Mouse (Mus musculus) midbrain, embryonic 12.5 days (tissue): ENCODE results near the gene Gm48552. TPM values are rescaled to one million over a fixed set of nuclear protein-coding genes. Genes with fewer than 3 reads are reported as not detected.

Experiments used
- ATAC-seq: fragments of 200-750 bp; cut with Nextera tagmentation; 2 replicates; pipeline ENCODE4 v1.8.0; 2017; ENCODE audit warnings: low read depth, moderate TSS enrichment, moderate library complexity; ENCODE audit not compliant: low FRiP score
- H3K27ac ChIP-seq: fragments of 300-500 bp; sonication (generic); replicated peaks from 2 replicates; pipeline ENCODE4 v1.5.1; 2016; ENCODE audit warnings: mild to moderate bottlenecking
- H3K27me3 ChIP-seq: fragments of 300-500 bp; sonication (generic); 2 replicates; pipeline ENCODE4 v1.6.1; 2016; ENCODE audit warnings: mild to moderate bottlenecking
- H3K36me3 ChIP-seq: fragments of 300-500 bp; sonication (generic); 2 replicates; pipeline ENCODE4 v1.6.1; 2016
- H3K4me1 ChIP-seq: fragments of 300-500 bp; sonication (generic); 2 replicates; pipeline ENCODE4 v1.6.1; 2016
- H3K4me2 ChIP-seq: fragments of 300-500 bp; sonication (generic); replicated peaks from 2 replicates; pipeline ENCODE4 v1.6.1; 2016; ENCODE audit warnings: mild to moderate bottlenecking, moderate library complexity
- H3K4me3 ChIP-seq: fragments of 300-500 bp; sonication (generic); 2 replicates; pipeline ENCODE4 v1.5.1; 2016; ENCODE audit warnings: mild to moderate bottlenecking
- H3K9ac ChIP-seq: fragments of 300-500 bp; sonication (generic); replicated peaks from 2 replicates; pipeline ENCODE4 v1.6.1; 2016; ENCODE audit warnings: mild to moderate bottlenecking, moderate library complexity
- H3K9me3 ChIP-seq: fragments of 300-500 bp; sonication (generic); 2 replicates; pipeline ENCODE4 v1.6.1; 2016; ENCODE audit warnings: mild to moderate bottlenecking
- WGBS: fragments of 180-500 bp; shearing (Covaris S2); methylation state at CpG from one replicate; pipeline ENCODE4 v1.1.7; 2016; 5-methylcytosine and 5-hydroxymethylcytosine counted together
- polyA plus RNA-seq: library from polyadenylated mRNA; unstranded; fragments of >200 nt; fragmentation: Nextera tagmentation; extraction: Ambion mirVana; gene quantifications from 2 replicates; pipeline ENCODE4 v1.2.1, GENCODE M21; 2016

Gm48552 gene
- polyA plus RNA-seq = 0.50 and 2.3 TPM in 2 replicates

DNA sequence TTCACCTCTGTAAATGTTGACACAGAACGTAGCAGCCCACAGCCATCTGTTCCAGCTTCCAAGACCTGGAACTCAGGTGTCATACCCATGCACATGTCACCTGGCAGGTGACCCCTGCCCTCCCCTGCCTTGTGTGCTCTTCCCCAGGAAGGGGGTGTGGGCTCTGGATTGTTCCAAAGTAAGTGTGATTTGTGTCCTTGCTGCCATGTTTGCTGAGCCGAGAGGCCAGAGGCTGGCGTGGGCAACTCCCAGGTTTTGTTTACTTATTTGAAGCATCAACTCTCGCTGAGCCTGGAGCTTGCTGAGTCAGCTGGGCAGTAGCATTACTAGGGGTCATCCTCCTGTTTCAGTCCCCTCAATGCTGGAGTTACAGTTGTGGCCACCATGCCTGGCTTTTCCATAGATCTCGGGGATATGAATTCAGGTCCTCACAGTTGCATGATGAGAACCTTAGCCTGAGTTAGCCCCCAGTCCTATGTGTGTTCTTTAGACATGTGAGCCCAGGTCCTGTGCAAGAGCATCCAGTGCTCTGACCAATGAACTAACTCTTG is at the start of gene Gm48552:
Gene Gm48552, plus strand, starts transcription at position 501 of the 551 bp plus-strand sequence.
- no peaks in the 10 kb centered on the region for H3K9me3 ChIP-seq
- H3K4me2 ChIP-seq = no peak within 1 kb of the TSS
- peaks cover 34% of the 10 kb centered on the region for H3K36me3 ChIP-seq
- H3K9ac ChIP-seq = no peak within 1 kb of the TSS
- no peaks in the 10 kb centered on the region; the same call in 1 of the 2 replicates for H3K27me3 ChIP-seq
- WGBS = 90% methylated on average over 5 of the region's 5 CpGs
- peaks cover 29% of the 10 kb centered on the region for H3K4me1 ChIP-seq
- no peak within 1 kb of the TSS for H3K4me3 ChIP-seq
- 0 out of 2 replicates have a peak within 1 kb of the TSS, but pooled peaks have one; percentile 46 for H3K27ac ChIP-seq
- no peak for ATAC-seq

DNA sequence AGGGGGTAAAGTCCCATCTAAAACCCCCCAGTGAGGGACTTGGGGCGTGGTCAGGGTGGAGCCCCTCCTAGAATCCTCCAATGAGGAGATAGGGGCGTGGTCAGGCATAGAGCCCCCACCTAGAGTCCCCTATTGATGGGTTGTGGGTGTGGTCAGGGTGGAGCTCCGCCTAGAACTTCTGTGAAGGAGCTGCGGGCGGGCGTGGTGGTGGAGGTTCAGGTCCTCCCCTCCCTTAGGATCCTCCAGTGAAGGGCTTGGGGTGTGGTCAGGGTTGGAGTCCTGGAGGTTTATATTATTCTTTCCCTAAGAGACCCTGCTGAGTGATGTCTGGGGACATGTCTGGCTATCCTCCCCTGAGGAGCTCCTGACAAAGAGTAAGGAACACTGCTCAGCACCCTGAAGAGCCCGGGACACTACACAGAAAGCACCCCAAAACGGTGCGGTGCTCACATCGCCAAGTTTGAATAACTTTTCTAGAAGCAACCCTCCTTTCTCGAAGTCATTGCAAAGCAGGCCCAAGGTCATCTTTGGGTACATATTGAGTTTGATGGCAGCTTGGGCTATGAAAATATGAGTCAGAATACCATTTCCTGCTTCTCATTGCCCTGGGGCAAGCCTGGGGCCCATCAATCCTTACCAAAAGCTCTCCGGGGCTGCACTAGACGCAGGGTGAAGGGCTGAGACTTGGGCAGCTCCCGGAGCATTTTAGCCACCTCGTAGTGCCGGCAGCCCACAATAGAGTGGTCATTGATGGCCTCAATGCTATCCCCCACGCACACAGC is 48.1 kb upstream of the Gm48552 start:
- H3K4me1 ChIP-seq = peaks cover 7% of the 10 kb centered on the region
- peaks cover 7% of the 10 kb centered on the region; the same call in 1 of the 2 replicates for H3K36me3 ChIP-seq
- ATAC-seq = no peak
- H3K4me3 ChIP-seq = no peak overlapping the region
- H3K9ac ChIP-seq = no peak overlapping the region
- H3K9me3 ChIP-seq = no peaks in the 10 kb centered on the region
- whole genome bisulfite sequencing = 39% methylated on average over 17 of the region's 17 CpGs
- peaks cover 75% of the 10 kb centered on the region for H3K27me3 ChIP-seq
- H3K4me2 ChIP-seq = no peak overlapping the region
- H3K27ac ChIP-seq = no peak overlapping the region

DNA sequence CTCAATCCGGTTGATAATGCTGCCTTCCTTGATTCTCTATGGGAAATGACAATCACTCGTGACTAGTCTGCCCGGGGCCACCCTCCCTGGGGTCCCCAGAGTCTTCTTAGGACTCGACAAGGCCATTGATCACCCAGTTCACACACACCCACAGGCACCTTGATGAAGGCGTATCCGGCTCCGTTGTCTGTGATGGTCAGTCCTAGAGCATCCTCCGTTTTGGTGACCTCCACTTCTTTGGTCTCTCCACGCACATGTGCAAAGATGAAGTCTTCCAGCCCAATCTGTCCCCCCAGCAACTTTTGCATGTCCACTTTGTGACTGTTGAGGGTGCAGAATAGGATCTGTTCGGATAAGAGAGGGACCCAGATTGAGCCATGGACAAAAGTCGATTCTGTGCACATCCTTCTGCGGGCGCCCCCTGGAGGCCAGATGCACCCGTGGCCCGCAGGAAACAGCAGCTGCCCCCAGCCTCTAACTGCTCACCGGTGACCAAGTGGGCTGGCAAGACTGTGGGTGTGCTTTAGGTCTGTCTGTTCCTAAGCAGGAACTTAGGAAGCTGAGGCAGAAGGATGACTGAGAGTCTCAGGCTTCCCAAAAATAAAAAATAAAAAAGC is 47.4 kb upstream of the Gm48552 start:
- Histone ChIP-seq H3K4me2 (no peak overlapping the region), H3K9me3 (no peaks in the 10 kb centered on the region), H3K27ac (no peak overlapping the region), H3K9ac (no peak overlapping the region), H3K36me3 (peaks cover 11% of the 10 kb centered on the region; the same call in 1 of the 2 replicates), H3K4me3 (no peak overlapping the region), H3K4me1 (peaks cover 10% of the 10 kb centered on the region), H3K27me3 (peaks cover 80% of the 10 kb centered on the region)
- no peak for ATAC-seq
- WGBS = 37% methylated on average over 16 of the region's 16 CpGs

DNA sequence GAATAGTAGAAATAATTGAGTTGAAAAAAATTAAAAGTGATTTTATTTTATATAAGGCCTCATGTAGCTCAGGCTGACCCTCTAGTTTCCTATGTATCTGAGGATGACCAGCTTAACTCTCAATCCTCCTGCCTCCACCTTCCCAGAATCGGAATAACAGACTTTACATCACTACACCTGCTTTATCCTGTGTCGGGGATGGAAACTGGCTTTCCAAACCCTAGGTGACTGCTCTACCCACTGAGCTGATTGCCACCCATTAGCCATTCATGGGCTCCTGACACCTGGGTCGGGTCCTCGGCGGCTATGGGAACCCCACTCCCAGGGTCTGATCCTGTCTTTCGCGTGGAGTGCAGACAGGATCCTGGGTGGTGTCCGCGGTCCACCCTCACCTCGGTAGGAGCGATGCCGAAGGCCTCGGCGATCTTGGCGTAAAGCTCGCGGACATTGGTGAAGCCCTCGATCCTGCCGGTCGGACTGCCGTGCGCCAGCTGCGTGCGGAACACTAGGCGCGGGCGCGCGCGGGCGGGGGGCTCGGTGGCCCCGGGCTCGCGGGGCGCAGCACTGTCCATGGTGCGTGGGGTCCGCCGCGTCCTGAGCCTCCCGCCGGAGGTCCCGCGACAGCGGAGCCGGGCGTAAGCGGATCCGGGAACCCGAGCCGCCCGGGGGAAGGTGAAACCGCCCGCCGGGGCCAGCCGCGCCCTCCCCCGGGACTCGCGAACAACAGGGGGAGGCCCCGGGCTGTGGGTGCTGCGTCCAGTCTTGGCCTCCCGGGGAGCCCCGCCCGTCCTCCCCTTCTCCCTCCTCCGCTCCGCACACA is 45.9 kb upstream of the Gm48552 start, which contains the start of gene Gipc3:
Gene Gipc3, minus strand, starts transcription at position 581 of the 820 bp plus-strand sequence.
- ATAC-seq = no peak
- Histone ChIP-seq H3K9ac (peak within 1 kb of the TSS; percentile 62), H3K36me3 (peaks cover 16% of the 10 kb centered on the region), H3K4me1 (peaks cover 19% of the 10 kb centered on the region), H3K4me3 (peak within 1 kb of the TSS; percentile 45), H3K27ac (no peak within 1 kb of the TSS), H3K9me3 (no peaks in the 10 kb centered on the region), H3K27me3 (peaks cover 84% of the 10 kb centered on the region), H3K4me2 (peak within 1 kb of the TSS; percentile 69)
- WGBS = 5% methylated on average over 56 of the region's 67 CpGs

DNA sequence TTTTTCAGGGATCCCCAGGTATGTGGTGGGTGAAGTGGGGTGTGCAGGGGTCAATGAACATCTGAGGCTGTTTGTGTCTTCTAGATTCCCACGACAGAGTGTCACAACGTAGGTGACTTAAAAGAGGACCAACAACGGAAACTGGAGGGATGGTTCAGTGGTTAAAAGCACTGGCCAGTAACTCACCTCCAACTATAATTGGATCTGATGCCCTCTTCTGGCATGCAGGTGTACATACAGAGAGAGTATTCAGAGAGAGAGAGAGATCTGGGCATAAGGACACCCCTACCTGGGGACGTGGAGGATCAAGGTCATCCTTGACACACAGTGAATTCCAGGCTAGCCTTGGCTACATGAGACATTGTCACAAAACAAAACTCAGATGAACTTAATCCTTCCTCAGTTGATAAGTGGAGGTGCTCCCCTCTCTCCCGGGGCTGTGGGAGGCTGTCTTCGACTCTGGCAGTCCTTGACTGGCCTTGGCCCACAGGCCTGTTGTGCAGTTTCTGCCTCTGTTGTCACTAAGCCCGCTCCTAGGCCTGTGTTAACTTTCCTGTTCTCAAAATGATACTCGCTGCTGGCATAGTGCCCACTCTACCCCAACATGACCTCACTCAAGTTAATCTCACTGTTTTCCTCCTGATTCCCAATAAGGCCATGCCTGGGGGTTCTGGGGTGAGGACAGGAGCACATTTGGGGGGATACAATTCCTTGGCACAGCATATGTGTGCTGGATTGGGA is 44.2 kb upstream of the Gm48552 start:
- no peak overlapping the region for H3K4me2 ChIP-seq
- peaks cover 81% of the 10 kb centered on the region for H3K27me3 ChIP-seq
- ATAC-seq = no peak
- 53% methylated on average over 8 of the region's 8 CpGs for WGBS
- H3K36me3 ChIP-seq = peaks cover 17% of the 10 kb centered on the region
- no peak overlapping the region for H3K9ac ChIP-seq
- H3K27ac ChIP-seq = no peak overlapping the region
- H3K9me3 ChIP-seq = no peaks in the 10 kb centered on the region
- no peak overlapping the region for H3K4me3 ChIP-seq
- peaks cover 29% of the 10 kb centered on the region for H3K4me1 ChIP-seq

DNA sequence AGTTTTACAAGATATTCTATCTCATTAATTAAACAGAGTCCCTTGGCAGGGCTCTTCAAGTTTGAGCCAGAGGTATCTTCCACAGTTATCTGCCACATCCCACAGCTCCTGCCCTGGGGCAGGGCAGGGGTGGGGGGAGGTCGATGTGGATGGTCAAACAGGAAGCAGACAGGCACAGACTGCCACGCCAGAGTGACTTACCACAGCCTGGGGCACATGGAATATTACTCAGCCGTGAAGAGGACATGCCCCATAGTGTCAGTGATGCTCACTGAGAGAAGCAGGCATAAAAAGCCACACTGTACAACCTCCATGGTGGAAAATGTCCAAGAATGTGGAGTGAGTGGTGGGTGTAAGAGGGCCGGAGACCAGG is 43.7 kb upstream of the Gm48552 start:
- ATAC-seq = no peak
- peaks cover 81% of the 10 kb centered on the region for H3K27me3 ChIP-seq
- 87% methylated on average over 4 of the region's 4 CpGs for WGBS
- no peak overlapping the region for H3K9ac ChIP-seq
- H3K36me3 ChIP-seq = peaks cover 17% of the 10 kb centered on the region
- H3K4me1 ChIP-seq = peaks cover 32% of the 10 kb centered on the region
- no peak overlapping the region for H3K4me3 ChIP-seq
- H3K9me3 ChIP-seq = no peaks in the 10 kb centered on the region
- no peak overlapping the region for H3K4me2 ChIP-seq
- no peak overlapping the region for H3K27ac ChIP-seq

DNA sequence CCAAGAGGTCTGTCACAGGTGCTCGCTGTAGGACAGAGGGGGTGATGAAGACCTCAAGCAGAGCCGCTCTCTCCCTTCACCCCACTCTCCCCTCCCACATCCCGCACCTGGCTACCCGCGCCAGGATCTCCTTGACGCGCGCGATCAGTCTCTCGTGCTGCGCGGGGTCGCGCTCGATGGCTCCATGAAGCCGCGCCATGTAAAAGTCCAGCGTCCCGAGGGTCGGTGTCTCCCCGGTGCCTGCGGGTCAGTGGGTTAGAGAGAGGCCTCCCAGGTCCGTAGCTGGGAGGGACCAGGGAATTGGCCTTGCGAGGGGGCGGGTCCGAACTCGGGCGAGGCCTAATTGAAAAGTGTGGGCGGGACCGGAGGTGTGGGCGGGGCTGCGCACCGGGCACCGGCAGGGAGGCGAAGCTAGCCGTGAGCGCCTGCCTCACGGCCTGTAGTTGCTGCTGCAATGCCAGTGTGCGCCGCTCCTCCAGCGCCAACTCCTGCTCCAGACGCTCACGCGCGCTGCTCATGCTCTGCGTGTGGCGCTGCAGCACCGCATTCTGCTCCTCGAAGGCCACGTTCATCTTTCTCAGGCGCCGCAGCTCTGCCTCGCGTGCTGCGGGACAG is 42.2 kb upstream of the Gm48552 start:
- no peak for ATAC-seq
- Histone ChIP-seq H3K4me1 (peaks cover 32% of the 10 kb centered on the region), H3K27ac (0 out of 2 replicates have a peak overlapping the region, but pooled peaks have one; percentile 10)

DNA sequence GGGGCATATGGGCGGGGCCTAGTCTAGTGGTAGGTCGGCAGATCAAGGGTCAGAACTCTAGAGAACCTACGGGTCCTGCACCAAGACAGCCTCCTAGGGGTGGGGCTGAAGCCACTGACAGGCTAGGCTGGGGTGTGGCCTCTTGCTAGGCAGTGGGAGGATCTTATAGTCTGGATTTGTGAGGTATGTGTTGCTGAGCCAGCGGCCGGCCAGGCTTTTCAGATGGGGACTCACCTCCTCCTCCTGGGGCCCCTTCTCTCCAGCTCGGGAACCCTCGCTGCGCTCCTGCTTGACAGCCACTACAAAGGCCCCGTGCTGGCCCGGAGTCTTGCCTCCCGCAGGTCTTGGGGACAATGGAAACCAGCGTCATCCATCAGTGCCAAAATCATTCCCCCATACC is 39.7 kb upstream of the Gm48552 start:
- peaks cover 17% of the 10 kb centered on the region for H3K36me3 ChIP-seq
- peak overlapping the region; percentile 70; the same call in 1 of the 2 replicates for H3K9ac ChIP-seq
- H3K4me2 ChIP-seq = peak overlapping the region; percentile 87
- no peak for ATAC-seq
- H3K9me3 ChIP-seq = no peaks in the 10 kb centered on the region
- peaks cover 44% of the 10 kb centered on the region for H3K27me3 ChIP-seq
- WGBS = 5% methylated on average over 9 of the region's 12 CpGs
- 0 out of 2 replicates have a peak overlapping the region, but pooled peaks have one; percentile 25 for H3K27ac ChIP-seq
- peak overlapping the region; percentile 63 for H3K4me3 ChIP-seq
- H3K4me1 ChIP-seq = peaks cover 25% of the 10 kb centered on the region

More for the DNA sequence above, 42.2 kb upstream of the Gm48552 start:
- Histone ChIP-seq H3K36me3 (peaks cover 17% of the 10 kb centered on the region), H3K4me2 (peak overlapping the region; percentile 46), H3K9me3 (no peaks in the 10 kb centered on the region), H3K27me3 (peaks cover 69% of the 10 kb centered on the region), H3K9ac (peak overlapping the region; percentile 37; the same call in 1 of the 2 replicates), H3K4me3 (peak overlapping the region; percentile 19)
- WGBS = 6% methylated on average over 54 of the region's 55 CpGs

DNA sequence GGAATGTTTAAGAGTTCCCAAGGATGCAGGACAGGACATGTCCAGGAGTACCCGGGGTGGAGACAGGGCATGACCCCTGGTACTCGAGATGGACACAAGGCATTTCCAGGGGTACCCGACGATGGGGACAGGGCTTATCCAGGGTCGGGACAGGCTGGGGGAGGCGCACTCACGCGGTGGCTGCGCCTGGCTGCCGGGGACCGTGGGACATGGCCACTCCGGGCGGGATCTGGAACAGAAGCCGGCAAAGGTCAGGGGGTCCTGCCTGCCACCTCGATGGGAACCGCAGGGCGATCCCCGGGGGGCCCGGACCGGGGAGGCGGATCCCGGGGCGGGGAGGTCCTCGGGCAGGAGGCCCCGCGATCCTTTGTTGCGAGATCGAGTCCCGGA is 38.8 kb upstream of the Gm48552 start:
- under 1% methylated on average over 29 of the region's 29 CpGs for WGBS
- Histone ChIP-seq H3K9me3 (no peaks in the 10 kb centered on the region), H3K27me3 (peaks cover 40% of the 10 kb centered on the region), H3K9ac (peak overlapping the region; percentile 70), H3K27ac (peak overlapping the region; percentile 25; the same call in 1 of the 2 replicates), H3K4me1 (peaks cover 25% of the 10 kb centered on the region), H3K36me3 (peaks cover 17% of the 10 kb centered on the region), H3K4me3 (peak overlapping the region; percentile 63), H3K4me2 (peak overlapping the region; percentile 87)
- peak; percentile 21; the same call in 1 of the 2 replicates for ATAC-seq

DNA sequence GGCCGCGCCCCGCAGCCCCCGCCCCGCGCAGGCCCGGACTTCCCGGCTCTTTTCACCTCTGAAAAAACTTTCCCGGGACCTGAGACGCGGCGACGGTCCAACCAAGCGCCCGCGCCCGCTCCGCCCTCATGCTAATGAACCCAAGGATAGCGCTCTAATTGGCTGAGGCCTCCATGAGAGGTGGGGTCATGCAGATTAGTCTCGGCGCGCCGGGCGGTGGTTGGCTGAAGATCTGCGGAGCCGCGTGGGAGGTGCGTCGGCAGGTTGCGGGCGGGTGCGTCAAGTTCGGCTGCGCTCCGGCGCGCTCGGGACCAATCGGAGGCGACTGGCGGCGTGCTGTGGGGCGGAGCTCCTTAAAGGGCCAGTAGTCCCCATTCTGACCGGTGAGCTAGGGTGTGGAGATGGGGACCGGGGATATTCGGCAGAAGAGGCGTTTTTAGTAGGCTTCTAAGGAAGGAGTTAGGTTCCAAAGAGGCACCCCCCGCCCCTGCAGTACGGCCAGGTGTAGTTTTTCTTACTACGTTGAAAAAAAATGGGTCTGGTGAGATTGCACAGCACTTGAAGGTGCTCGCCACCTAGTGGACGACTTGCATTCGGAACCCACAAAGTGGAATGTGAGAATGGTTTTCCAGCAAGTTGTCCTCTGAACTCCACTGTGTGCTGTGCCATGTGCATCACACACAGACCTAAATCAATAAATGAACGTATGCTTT is 38.3 kb upstream of the Gm48552 start, which contains the start of gene Hmg20b:
Gene Hmg20b, minus strand, starts transcription at position 130 of the 713 bp plus-strand sequence.
- Histone ChIP-seq H3K4me3 (peak within 1 kb of the TSS; percentile 63), H3K36me3 (peaks cover 12% of the 10 kb centered on the region), H3K9me3 (no peaks in the 10 kb centered on the region), H3K4me1 (peaks cover 25% of the 10 kb centered on the region), H3K27ac (peak within 1 kb of the TSS; percentile 52), H3K9ac (peak within 1 kb of the TSS; percentile 70), H3K4me2 (peak within 1 kb of the TSS; percentile 87), H3K27me3 (peaks cover 39% of the 10 kb centered on the region)
- peak; percentile 95 for ATAC-seq
- WGBS = under 1% methylated on average over 54 of the region's 54 CpGs
